Mouse (Mus musculus) macrophage (primary cell): ENCODE results near the gene Ptprz1. TPM values are rescaled to one million over a fixed set of nuclear protein-coding genes. Genes with fewer than 3 reads are reported as not detected.

Experiments
- H3K27ac ChIP-seq: fragments of 350-480 bp; formaldehyde crosslinking; 2 replicates; pipeline ENCODE4 v1.9.0; 2021
- H3K36me3 ChIP-seq: fragments of 350-480 bp; formaldehyde crosslinking; 2 replicates; pipeline ENCODE4 v1.9.0; 2021; ENCODE audit errors: inconsistent target
- H3K4me3 ChIP-seq: fragments of 350-480 bp; formaldehyde crosslinking; 2 replicates; pipeline ENCODE4 v1.9.0; 2021; ENCODE audit errors: inconsistent target
- H3K79me2 ChIP-seq: fragments of 350-480 bp; formaldehyde crosslinking; 2 replicates; pipeline ENCODE4 v1.9.0; 2021; ENCODE audit errors: inconsistent target
- WGBS: methylation state at CpG from one replicate; pipeline ENCODE4 v1.1.7; 2026; ENCODE audit warnings: inconsistent platforms; ENCODE audit not compliant: missing documents; 5-methylcytosine and 5-hydroxymethylcytosine counted together
- polyA plus RNA-seq: library from polyadenylated mRNA; stranded (reverse); fragments of 250-400 nt; gene quantifications from 3 replicates; pipeline ENCODE4 v1.2.4, GENCODE M21; 2018; ENCODE audit warnings: inconsistent platforms

Gene Ptprz1
- polyA plus RNA-seq, 1 experiment from 2014 or later: not detected

DNA sequence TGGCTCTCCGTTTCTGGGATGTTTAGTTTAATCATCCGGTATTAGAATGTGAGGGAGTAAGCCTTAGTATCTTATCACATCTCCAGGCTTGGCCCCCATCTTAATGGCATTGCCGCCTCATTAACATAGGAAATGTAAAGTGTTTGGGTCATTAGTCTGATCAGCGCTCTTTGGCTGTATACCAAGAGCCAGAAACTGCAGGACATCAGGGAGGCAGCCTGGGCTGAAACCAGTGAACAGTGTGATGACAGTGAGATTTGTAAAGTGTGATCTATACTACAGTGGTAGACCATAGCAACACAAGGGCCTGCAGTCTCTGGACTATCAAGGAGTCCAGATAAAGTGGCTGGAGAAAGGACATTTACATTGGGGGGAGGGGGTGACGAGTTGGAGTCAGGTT, 62.2 kb downstream of the Ptprz1 start:
- WGBS: 76% methylated on average over 5 of the region's 5 CpGs
- H3K36me3 ChIP-seq: no peaks in the 10 kb centered on the region
- no peaks in the 10 kb centered on the region for H3K79me2 ChIP-seq
- no peak overlapping the region for H3K27ac ChIP-seq
- H3K4me3 ChIP-seq: no peak overlapping the region

DNA sequence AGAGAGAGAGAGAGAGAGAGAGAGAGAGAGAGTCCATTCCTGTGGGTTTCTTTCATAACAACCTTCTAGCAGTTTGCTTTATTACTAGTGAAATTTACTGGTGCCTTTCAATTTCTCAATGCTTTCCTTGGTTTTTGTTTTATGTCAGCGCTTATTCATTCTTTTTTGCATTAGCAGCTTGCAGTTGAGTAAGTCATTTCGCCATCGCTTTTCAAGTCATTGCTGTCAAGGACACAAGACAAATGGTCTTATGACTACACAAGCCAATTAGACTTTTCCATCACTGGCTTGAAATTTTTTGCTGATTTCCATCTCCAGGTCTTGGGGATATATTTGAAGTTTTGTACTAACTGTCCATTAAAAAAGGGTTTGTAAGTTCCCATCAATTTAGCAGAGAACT, 68.9 kb downstream of the Ptprz1 start:
- H3K27ac ChIP-seq: no peak overlapping the region
- 74% methylated on average over 3 of the region's 3 CpGs for WGBS
- no peaks in the 10 kb centered on the region for H3K79me2 ChIP-seq
- H3K4me3 ChIP-seq: no peak overlapping the region
- H3K36me3 ChIP-seq: no peaks in the 10 kb centered on the region

DNA sequence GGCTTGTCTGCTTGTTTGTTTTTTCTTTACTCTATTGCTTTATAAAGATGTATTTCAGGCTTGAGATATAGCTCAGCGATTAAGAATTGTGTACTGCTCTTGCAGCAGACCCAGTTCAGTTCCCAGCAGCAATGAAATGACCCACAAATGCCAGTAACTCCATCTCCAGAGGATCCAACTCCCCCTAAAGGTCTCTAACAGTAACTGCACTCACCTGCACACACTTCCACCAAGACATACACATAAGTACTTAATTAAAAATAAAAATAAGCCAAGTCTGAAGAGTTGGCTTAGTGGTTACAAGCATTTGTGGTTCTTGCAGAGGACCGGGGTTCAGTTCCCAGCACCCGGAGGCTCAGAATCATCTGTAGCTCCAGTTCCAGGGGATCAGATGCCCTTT, 88.1 kb downstream of the Ptprz1 start:
- H3K36me3 ChIP-seq: no peaks in the 10 kb centered on the region
- H3K79me2 ChIP-seq: no peaks in the 10 kb centered on the region
- no peak overlapping the region for H3K27ac ChIP-seq
- WGBS: 89% methylated on average over 3 of the region's 3 CpGs
- no peak overlapping the region for H3K4me3 ChIP-seq

DNA sequence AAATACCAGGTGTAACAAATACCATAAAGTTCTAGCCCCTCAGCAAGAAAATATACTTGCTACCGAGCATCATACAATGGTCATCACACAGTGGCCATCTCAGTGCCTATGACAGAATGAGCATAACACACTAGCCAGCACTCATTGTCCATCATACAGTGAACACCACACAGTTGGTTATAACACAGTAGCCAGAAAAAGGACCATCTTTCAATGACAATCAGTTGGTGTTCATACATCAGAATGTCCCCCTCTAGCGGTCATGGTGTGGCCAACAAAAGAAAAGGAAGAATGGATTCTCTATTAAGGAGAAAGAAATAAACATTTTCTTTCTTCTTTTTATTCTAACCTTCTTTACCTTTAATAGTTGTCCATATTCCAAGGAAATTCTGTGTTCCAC, 92.8 kb downstream of the Ptprz1 start:
- H3K4me3 ChIP-seq: no peak overlapping the region
- no peak overlapping the region for H3K27ac ChIP-seq
- no peaks in the 10 kb centered on the region for H3K79me2 ChIP-seq
- WGBS: 50% methylated on average over 2 of the region's 2 CpGs
- H3K36me3 ChIP-seq: no peaks in the 10 kb centered on the region

DNA sequence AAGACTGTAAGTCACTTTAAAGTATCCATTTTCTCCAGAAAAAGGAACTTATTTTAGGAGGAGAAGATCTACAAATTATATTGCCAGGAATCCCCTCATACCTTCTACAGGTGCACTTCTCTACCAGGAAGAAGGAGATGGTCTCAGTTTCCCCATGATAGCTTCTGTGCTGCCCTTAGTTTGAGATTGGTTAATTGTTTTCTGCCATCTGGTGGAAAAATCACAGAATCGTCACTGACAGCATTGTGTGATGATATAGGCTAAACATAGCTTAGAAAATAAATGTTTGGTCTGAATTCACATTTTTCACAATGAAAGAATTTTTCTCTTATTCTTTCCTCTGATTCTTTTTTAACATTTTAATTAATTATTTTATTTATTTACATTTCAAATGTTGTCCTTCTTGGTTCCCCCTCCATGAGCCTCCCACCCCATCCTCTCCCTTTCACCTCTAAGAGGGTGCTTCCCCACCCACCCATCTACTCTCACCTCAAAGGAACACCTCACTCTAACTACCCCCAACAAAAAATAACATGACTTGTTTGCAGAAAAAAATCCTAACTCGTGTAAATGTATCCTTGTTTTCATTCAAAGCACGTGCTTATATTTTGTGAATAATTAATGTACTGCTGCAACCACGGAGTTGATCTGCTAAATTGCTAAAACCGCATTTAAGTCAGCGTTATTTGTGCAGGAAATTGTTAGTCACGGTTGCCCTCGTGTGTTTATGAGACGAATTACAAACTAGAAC, 108.6 kb downstream of the Ptprz1 start:
- whole genome bisulfite sequencing: 6% methylated on average over 9 of the region's 9 CpGs
- H3K79me2 ChIP-seq: no peaks in the 10 kb centered on the region
- no peak overlapping the region for H3K4me3 ChIP-seq

DNA sequence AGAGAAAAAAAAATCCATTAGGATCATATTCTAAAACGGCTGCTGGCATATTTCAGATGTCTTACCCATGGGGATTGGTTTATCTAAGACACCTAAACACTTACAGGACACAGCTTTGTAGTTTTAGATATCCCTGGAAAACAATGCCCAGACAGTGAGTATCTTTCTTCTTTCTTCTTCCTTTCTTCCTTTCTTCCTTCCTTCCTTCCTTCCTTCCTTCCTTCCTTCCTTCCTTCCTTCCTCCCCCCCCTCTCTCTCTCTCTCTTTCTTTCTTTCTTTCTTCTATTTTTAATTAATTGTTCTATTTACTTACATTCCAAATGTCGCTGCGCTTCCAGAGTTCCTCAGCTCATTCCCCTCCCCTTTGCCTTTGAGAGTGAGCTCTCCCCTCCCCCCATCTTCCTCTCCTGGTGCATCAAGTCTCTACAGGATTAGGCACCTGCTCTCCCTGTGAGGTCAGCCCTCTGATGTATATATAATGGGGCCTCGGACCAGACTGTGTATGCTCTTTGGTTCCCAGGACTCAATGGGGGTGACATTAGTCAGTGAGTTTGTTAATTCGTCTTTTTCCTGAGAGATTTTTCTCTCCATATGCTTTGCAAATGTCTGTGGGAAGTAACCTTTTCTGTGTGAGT, 109.3 kb downstream of the Ptprz1 start:
- no peaks in the 10 kb centered on the region for H3K36me3 ChIP-seq
- no peaks in the 10 kb centered on the region for H3K79me2 ChIP-seq
- H3K27ac ChIP-seq: no peak overlapping the region
- WGBS: 38% methylated on average over 5 of the region's 5 CpGs
- no peak overlapping the region for H3K4me3 ChIP-seq

More for the DNA sequence above, 108.6 kb downstream of the Ptprz1 start:
- H3K27ac ChIP-seq: no peak overlapping the region
- H3K36me3 ChIP-seq: no peaks in the 10 kb centered on the region

DNA sequence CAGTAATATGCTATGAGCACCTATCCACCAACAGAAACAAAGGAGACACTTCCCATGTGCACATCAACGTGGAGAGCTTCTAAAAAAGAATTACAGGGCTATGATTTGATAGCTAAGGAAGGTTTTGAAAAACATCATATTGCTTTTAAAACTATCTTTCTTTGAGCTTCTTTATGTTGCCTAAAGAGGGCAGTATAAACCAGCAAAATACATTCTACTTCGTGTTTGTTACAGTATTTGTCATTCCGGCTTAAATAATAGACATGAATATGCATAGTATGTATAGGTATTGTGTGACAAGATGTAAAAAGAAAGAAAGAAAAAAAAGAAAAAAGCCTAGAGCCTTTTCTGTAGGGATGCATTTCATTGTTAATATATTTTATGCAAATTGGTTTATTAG, 127.8 kb downstream of the Ptprz1 start:
- no peak overlapping the region for H3K4me3 ChIP-seq
- WGBS: 12% methylated on average over 2 of the region's 3 CpGs
- no peak overlapping the region for H3K27ac ChIP-seq
- no peaks in the 10 kb centered on the region for H3K79me2 ChIP-seq
- no peaks in the 10 kb centered on the region for H3K36me3 ChIP-seq

DNA sequence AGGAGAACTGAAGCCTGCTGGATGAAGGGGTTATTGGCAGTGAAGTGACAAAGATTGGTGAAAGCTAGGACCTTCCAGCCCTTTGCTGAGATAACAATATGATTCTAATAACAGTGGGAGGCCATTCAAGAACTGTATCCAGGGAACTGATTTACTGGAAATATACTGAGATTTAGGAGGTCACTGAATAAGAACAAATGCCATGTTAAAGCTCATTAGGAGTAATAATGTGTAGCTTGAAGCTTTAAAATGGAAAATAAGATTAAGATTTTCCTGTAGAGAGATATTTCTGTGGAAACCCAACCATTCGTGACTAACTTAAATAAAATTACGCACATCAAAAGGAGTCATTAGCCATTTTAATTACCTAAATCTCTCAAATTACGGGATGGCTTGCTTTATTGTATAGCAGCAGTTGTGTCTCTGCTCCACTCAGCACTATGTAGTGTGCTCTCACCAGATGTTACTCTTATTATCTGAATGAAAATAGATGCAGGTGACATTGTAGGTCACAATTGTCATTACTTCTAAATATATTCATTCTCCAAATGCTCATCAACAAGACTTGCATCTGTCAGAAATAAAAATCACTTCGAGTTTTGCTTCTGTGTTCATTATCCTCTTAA, 139.8 kb downstream of the Ptprz1 start:
- Histone ChIP-seq H3K79me2 (no peaks in the 10 kb centered on the region), H3K4me3 (no peak overlapping the region), H3K36me3 (no peaks in the 10 kb centered on the region), H3K27ac (no peak overlapping the region)
- 85% methylated on average over 4 of the region's 4 CpGs for WGBS

DNA sequence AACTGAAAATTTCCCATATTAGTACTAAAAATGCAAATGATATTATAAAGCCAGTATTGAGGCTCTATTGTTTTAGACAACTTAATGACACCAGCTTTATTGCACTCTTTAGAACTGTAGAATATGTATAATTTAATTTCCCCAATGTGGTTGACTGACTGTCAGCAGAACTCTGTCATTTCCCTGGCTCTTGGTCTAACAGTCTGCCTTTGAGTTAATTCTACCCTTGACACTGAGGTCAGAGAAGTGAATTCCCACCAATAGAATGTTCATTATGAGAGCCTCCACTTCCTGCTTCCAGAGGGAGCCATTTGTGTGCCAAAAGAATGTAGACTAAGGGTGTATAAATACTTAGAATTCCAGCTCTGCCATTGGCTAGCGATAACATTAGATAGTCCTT, 152.9 kb downstream of the Ptprz1 start:
- Histone ChIP-seq H3K4me3 (no peak overlapping the region), H3K36me3 (no peaks in the 10 kb centered on the region), H3K27ac (no peak overlapping the region), H3K79me2 (no peaks in the 10 kb centered on the region)
- WGBS: 70% methylated on average over 1 of the region's 1 CpGs

DNA sequence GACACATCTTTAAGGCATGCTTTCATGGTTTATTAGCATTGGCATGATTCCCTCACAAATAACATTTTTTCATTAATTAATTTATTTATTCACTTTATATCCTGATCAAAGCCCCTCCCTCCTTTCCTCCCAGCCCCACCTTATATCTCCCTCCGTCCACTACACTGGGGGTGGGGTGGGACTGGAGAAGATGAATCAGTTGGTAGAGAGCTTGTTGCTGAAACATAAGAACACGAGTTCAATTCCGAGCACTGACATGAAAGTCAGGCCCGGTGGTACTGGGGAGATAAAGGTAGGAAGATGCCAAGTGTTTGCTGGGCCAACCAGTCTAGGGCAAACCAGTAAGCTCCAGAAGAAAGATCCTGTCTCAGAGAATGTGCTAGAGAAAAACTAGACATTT, 173.5 kb downstream of the Ptprz1 start:
- Histone ChIP-seq H3K27ac (no peak overlapping the region), H3K79me2 (no peaks in the 10 kb centered on the region), H3K36me3 (no peaks in the 10 kb centered on the region), H3K4me3 (no peak overlapping the region)
- WGBS: 94% methylated on average over 2 of the region's 4 CpGs

DNA sequence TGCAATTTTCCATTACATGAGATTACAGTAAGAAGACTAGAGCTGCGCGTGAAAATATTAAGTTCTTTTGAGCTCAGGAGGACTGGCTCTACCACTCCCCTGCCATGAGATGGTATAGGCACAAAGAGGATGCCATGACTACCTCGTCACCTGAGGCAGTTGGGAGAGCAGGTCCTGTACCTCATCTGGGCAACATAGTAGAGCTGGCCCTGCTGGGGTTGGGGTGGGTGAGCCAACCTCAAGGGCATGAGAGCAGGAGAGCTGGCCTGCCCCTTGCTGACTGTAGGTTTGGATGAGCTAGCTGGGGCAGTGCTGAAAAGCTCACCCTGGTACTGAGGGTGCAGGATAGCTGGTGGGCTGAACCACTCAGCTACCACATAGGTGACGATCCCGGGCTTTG, 180.4 kb downstream of the Ptprz1 start:
- H3K27ac ChIP-seq: no peak overlapping the region
- H3K36me3 ChIP-seq: no peaks in the 10 kb centered on the region
- H3K79me2 ChIP-seq: no peaks in the 10 kb centered on the region
- WGBS: 83% methylated on average over 3 of the region's 5 CpGs
- no peak overlapping the region for H3K4me3 ChIP-seq

DNA sequence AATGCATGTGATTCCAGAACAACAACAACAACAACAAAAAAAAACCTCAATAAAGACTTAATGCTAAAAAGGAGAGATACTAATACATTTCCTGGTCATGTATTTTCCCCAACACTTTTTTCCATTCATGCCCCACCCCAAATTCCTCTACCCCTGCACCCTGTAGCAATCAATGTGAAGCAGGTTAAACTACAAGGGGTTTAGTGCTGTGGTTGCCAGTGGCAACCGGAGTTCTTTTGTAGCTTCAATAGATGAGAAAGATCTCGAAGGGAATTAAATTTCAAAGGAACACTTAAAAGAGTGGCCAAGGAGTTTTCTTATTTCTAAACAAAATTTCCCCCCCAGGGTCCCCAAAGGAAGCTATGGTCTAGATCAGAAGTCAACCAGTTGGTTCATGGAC, 200.8 kb downstream of the Ptprz1 start:
- Histone ChIP-seq H3K36me3 (no peaks in the 10 kb centered on the region), H3K79me2 (no peaks in the 10 kb centered on the region), H3K27ac (no peak overlapping the region), H3K4me3 (no peak overlapping the region)
- WGBS: 79% methylated on average over 2 of the region's 2 CpGs

DNA sequence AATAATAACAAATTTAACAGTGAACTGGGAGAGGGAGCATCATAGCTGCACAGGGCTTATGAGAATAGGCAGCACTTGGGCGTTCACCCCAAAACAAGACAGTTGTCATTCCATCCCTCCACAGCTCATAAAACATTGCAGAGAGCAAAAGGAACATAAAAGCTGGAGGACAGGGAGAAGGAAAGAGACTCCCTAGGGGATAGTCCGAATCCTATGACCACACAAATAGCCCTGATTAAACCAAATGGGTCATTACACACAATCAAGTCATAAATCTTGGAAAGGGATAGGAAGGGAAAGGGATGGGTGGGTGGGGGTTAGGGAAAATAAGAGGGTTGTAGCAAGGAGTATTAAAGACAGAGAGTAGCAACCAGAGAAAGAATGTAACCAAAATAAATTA, 203.0 kb downstream of the Ptprz1 start:
- Histone ChIP-seq H3K4me3 (no peak overlapping the region), H3K36me3 (no peaks in the 10 kb centered on the region), H3K79me2 (no peaks in the 10 kb centered on the region), H3K27ac (no peak overlapping the region)
- WGBS: 62% methylated on average over 2 of the region's 2 CpGs

DNA sequence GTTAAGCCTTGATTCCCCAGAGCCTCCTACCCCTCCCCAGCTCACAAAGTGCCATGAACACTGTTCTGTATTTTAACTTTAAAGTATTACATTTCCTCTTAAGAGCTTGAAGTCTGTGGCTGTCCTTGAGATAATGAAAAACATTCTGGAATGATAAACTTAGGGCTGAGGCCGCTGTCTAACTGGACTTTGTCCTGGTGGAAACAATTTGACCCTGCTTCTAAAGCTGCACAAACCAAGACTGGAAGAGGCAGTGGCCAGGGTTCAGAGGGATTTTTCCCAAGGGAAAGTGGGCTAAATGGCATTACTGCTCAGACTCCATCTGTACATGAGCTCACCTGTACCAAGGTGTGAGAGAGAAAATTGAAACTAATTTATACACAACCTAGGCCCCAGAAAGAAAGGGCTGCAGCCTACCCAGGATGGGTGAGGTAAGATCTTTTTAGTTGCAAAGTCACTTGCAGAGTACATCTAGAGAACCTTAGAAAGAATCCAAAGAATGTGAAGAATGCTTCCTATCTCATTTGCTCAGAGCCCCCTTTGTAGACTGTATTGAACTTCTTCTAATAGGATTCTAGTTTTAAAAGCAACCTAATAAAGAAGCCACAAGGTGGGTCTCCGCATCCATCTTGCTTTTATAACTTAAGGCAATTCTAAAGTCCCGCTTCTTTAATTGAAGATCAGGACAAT, 204.8 kb downstream of the Ptprz1 start:
- WGBS: 81% methylated on average over 3 of the region's 3 CpGs
- H3K4me3 ChIP-seq: no peak overlapping the region

More for the DNA sequence above, 204.8 kb downstream of the Ptprz1 start:
- Histone ChIP-seq H3K27ac (no peak overlapping the region), H3K79me2 (no peaks in the 10 kb centered on the region), H3K36me3 (no peaks in the 10 kb centered on the region)
